Mouse (Mus musculus) hindbrain, embryonic 16.5 days (tissue): Measurements from ENCODE around the gene Mob3a. TPM values are rescaled to one million over a fixed set of nuclear protein-coding genes. Genes with fewer than 3 reads are reported as not detected.

Experiments
- ATAC-seq: fragments of 200-750 bp; cut with Nextera tagmentation; 2 replicates; pipeline ENCODE4 v1.8.0; 2017; ENCODE audit warnings: moderate TSS enrichment, moderate library complexity
- H3K27ac ChIP-seq: fragments of 300-500 bp; sonication (generic); 2 replicates; pipeline ENCODE4 v1.5.1; 2014; ENCODE audit warnings: low read depth, mild to moderate bottlenecking, control low read depth, low read length, moderate library complexity
- H3K27me3 ChIP-seq: fragments of 300-500 bp; sonication (generic); replicated peaks from 2 replicates; pipeline ENCODE4 v1.6.1; 2014; ENCODE audit warnings: low read length; ENCODE audit not compliant: control insufficient read depth, insufficient read depth
- H3K36me3 ChIP-seq: fragments of 300-500 bp; sonication (generic); 2 replicates; pipeline ENCODE4 v1.6.1; 2014; ENCODE audit warnings: mild to moderate bottlenecking, low read length, moderate library complexity, mixed read lengths; ENCODE audit not compliant: control insufficient read depth, insufficient read depth
- H3K4me1 ChIP-seq: fragments of 300-500 bp; sonication (generic); 2 replicates; pipeline ENCODE4 v1.6.1; 2014; ENCODE audit warnings: low read depth, low read length; ENCODE audit not compliant: control insufficient read depth, insufficient read depth
- H3K4me2 ChIP-seq: fragments of 300-500 bp; sonication (generic); 2 replicates; pipeline ENCODE4 v1.6.1; 2014; ENCODE audit warnings: mild to moderate bottlenecking, low read length, control low read depth, moderate library complexity
- H3K4me3 ChIP-seq: fragments of 300-500 bp; sonication (generic); 2 replicates; pipeline ENCODE4 v1.5.1; 2014; ENCODE audit warnings: mild to moderate bottlenecking, low read length, control low read depth, moderate library complexity
- H3K9ac ChIP-seq: fragments of 300-500 bp; sonication (generic); 2 replicates; pipeline ENCODE4 v1.6.1; 2014; ENCODE audit warnings: low read depth, mild to moderate bottlenecking, control low read depth, low read length, moderate library complexity
- H3K9me3 ChIP-seq: fragments of 300-500 bp; sonication (generic); 2 replicates; pipeline ENCODE4 v1.6.1; 2014; ENCODE audit warnings: mild to moderate bottlenecking, low read length, moderate library complexity; ENCODE audit not compliant: control insufficient read depth
- WGBS: fragments of 180-500 bp; shearing (Covaris S2); extraction: QIAGEN DNeasy Blood & Tissue Kit; methylation state at CpG from one replicate; pipeline ENCODE4 v1.1.7; 2014; 5-methylcytosine and 5-hydroxymethylcytosine counted together
- polyA plus RNA-seq: library from polyadenylated mRNA; unstranded; fragments of >200 nt; fragmentation: Nextera tagmentation; extraction: Ambion mirVana; gene quantifications from 2 replicates; pipeline ENCODE4 v1.2.1, GENCODE M21; 2015

Gene Mob3a
- polyA plus RNA-seq, 1 experiment from 2014 or later, result 56.9 TPM

DNA sequence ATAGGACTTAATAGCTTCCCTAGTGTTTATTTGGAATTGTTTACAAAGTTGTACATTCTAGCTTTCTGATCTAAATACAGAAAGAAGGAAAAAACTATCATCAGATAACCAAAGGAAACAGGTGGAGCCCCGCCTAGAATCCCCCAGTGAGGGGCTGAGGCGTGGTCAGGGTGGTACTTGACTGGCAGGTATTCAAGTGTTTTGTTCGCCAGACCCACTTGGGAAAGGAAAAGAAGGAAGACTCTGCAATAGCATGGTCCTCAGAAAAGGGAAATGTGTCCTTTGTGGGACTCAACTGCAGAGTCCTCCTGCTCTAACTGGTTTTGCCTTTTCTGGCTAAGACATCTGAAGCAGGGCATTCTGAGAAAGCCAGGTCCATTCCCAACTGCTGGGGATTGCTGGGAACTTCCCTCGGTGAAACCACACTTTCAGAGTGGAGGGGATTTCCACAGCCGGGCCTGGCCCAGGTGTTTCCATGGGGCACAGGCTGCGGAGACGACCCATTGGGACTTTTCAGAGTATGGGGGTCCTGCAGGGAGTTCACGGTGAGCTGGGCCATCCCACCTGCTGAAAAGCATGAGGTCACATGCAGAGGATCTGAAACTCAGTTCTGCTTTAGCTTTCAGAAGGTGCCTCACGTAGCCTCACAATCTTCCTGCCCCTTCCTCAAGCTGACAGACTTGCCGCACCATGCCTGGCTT, 5.8 kb downstream of the Mob3a start:
- H3K4me3 ChIP-seq, result no peak overlapping the region
- no peaks in the 10 kb centered on the region for H3K36me3 ChIP-seq
- no peaks in the 10 kb centered on the region for H3K9me3 ChIP-seq
- H3K27ac ChIP-seq, result 0 out of 2 replicates have a peak overlapping the region, but pooled peaks have one; percentile 3
- no peak overlapping the region for H3K4me2 ChIP-seq
- 79% methylated on average over 10 of the region's 10 CpGs for WGBS
- H3K4me1 ChIP-seq, result peaks cover 25% of the 10 kb centered on the region
- ATAC-seq, result no peak
- H3K9ac ChIP-seq, result no peak overlapping the region
- no peaks in the 10 kb centered on the region for H3K27me3 ChIP-seq

DNA sequence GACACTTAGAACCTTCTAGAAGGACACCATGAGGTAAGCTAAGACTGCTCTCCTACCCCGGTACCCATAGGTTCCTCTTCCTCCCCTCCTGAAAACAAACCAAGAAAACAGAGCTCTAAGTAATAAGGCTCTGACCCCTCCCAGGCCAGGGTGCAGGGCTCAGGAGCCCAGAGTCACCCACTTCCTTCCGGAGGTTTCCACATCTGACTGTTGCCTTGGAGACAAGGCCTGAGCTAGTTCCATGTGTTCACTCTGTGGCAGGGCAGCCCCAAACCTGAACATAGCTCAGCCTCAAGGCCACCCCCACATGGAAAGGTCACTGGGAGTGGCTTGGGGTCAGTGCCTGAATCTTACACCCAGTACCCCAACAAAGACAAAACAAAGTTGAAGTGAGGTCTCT, 6.6 kb downstream of the Mob3a start:
- no peak for ATAC-seq
- Histone ChIP-seq H3K27ac (no peak overlapping the region), H3K9me3 (no peaks in the 10 kb centered on the region), H3K36me3 (peaks cover 2% of the 10 kb centered on the region), H3K4me2 (no peak overlapping the region), H3K4me3 (no peak overlapping the region), H3K4me1 (peaks cover 18% of the 10 kb centered on the region), H3K9ac (no peak overlapping the region), H3K27me3 (no peaks in the 10 kb centered on the region)
- 83% methylated on average over 2 of the region's 2 CpGs for WGBS

DNA sequence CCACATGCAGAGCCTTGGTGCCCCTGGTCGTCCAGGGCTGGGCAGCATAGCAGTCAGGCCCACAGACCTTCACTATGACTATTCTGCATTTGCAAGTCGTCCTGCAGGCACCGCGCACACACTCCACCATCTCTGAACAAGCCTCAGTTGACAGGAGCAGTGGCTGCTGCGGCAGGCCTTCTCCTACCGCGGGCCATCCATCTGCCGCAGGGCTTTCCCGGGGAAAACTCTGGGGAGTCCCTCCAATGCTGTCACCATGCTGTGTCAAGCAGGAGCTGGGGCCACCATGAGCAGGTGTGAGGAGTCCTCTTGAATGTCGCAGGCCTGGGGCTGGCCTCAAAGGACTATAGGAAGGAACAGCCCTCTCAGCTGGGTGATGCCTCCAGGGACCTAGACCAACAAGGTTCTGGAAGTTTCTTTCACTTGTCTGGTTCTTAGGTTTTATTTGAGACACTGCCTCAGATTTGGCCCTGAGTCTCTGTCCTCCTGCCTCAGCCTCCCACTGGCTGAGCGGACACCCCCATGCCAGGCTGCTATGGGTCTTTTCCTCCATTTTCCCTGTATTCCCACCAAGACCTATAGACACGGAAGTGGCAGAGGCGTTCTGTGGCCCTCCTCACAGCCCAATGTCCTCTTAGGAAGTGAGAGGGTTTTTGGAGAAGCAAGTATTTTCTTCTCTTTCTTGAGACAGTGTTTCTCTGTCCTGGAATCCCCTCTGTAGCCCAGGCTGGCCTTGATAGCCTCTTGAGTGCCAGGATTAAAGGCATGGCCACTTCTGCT, 7.4 kb downstream of the Mob3a start:
- WGBS, result 85% methylated on average over 13 of the region's 13 CpGs

DNA sequence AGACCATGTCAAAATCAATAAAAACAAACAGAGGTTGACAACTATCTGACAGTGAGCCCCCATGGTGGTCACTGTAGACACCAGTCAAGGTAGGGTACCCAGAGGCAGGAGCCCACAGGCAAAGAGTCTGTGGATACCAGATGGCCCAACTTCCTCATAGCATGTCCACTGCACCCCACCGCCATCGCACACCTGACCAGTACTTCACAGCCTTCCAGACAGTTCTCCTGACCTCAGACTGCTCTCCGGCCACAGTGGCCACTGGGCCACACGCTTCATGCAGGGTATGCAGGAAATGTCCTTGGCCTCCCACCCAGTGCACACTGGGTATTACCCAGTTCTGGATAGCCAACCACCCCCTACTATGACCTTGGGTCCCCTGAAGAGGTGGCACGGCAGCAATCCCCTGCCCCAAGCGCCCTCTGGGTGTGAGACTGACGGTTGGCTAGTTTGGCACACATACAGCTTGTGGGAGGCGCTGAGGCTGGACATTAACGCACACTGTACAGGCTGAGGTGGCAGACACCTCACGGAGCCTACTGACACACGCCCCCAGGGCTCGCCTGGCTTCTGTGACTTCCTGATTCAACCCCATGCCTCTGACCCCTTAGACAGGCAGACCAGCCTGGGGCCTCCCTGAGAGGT, 8.3 kb downstream of the Mob3a start:
- WGBS, result 90% methylated on average over 12 of the region's 12 CpGs
- H3K4me3 ChIP-seq, result no peak overlapping the region
- H3K27me3 ChIP-seq, result no peaks in the 10 kb centered on the region
- no peaks in the 10 kb centered on the region for H3K9me3 ChIP-seq
- ATAC-seq, result no peak
- no peak overlapping the region for H3K4me2 ChIP-seq
- H3K4me1 ChIP-seq, result peaks cover 8% of the 10 kb centered on the region
- H3K36me3 ChIP-seq, result peaks cover 16% of the 10 kb centered on the region
- no peak overlapping the region for H3K27ac ChIP-seq
- H3K9ac ChIP-seq, result no peak overlapping the region; the same call in 1 of the 2 replicates

More for the DNA sequence above, 7.4 kb downstream of the Mob3a start:
- Histone ChIP-seq H3K9ac (peak overlapping the region; percentile 22; the same call in 1 of the 2 replicates), H3K9me3 (no peaks in the 10 kb centered on the region), H3K27me3 (no peaks in the 10 kb centered on the region), H3K4me2 (no peak overlapping the region), H3K4me3 (no peak overlapping the region), H3K27ac (no peak overlapping the region), H3K36me3 (peaks cover 11% of the 10 kb centered on the region), H3K4me1 (peaks cover 13% of the 10 kb centered on the region)
- no peak for ATAC-seq

DNA sequence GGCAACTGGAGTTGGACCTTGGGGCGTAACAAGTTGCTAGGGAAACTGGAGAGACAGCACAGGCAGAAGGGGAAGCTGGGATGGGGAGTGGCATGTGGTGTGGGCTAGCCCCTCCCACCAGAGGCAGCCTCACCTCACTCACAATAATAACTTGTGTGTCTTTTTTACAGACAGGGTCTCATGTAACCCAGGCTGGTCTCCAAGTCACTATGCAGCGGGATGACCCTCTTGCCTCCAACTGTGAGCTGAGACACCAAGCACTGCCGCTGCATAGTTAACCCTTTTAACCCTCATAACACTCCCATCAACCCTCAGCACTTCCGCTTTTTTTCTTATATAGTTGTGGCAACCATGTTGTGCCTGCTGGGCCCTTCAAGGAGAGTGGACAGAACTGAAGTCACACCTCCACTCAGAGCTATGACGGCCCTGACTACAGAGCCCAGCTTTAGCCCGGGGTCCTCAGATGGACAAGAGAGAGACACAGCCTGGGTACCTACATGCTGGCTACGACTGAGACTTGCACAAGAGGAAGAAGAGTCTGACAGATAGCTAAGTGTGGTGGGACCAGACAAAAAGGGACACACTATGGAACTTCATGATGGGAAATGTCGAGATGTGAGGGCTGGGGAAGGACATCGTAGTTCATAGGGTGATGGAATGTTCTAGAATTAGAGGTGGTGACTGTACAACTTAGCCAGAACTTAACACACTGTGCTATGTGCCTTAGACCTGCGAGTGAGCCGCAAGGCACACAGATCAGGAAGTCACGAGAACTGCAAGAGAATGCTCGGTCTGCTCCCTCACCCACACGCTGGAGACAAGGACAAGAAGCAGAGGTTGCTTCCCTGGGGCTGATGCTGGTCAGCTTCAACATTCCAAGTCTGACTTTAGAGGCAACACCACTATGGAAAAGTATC, 9.3 kb downstream of the Mob3a start:
- H3K9ac ChIP-seq, result no peak overlapping the region
- WGBS, result 82% methylated on average over 14 of the region's 14 CpGs
- peaks cover 19% of the 10 kb centered on the region for H3K36me3 ChIP-seq

DNA sequence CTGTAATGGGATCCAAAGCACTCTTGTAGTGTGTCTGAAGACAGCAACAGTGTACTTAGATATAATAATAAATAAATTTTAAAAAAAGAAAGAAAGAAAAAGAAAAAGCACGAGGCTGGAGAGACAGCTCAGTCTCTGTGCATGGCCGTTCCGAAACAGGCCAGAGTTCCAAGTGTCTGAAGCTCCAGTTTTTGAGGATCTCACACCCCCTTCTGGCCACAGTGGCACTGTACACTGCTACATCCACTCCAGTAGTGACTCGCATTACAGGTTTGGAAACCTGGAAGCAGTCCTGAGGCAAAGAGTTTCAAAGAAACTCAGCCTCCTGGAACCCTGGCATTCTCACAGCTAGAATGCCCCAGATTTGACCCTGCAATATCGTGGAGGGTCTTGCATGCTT, 13.9 kb downstream of the Mob3a start:
- H3K27ac ChIP-seq, result no peak overlapping the region
- H3K27me3 ChIP-seq, result no peaks in the 10 kb centered on the region
- ATAC-seq, result peak; percentile 74; the same call in 1 of the 2 replicates
- no peaks in the 10 kb centered on the region for H3K4me1 ChIP-seq
- no peak overlapping the region for H3K4me3 ChIP-seq
- peaks cover 41% of the 10 kb centered on the region for H3K36me3 ChIP-seq
- 44% methylated on average over 5 of the region's 5 CpGs for WGBS
- no peak overlapping the region for H3K9ac ChIP-seq
- H3K4me2 ChIP-seq, result no peak overlapping the region
- no peaks in the 10 kb centered on the region for H3K9me3 ChIP-seq

More for the DNA sequence above, 9.3 kb downstream of the Mob3a start:
- H3K27ac ChIP-seq, result no peak overlapping the region
- no peak overlapping the region for H3K4me2 ChIP-seq
- no peak overlapping the region for H3K4me3 ChIP-seq
- peaks cover 3% of the 10 kb centered on the region; the same call in 1 of the 2 replicates for H3K4me1 ChIP-seq
- no peaks in the 10 kb centered on the region for H3K27me3 ChIP-seq
- no peak for ATAC-seq
- no peaks in the 10 kb centered on the region for H3K9me3 ChIP-seq

DNA sequence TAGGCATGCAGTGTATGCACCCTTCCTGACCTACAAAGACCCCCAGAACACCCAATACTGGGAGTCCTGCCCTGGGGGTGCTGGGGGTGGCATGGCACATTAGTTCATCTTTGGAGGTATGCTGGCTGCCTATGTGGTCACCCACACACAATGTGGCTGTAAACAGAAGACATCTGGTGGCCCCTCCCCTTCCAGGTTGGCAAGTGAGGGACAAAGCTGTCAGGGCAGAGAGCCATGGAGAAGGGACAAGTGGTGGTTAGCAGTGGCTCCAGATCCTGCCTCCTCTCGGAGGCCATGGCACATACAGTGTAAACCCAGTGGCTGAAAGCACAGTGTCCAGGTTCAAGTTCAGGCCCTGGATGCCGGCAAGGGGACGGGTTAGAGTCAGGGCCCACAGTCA, 15.2 kb downstream of the Mob3a start:
- ATAC-seq, result no peak
- Histone ChIP-seq H3K9me3 (no peaks in the 10 kb centered on the region), H3K36me3 (peaks cover 41% of the 10 kb centered on the region)

DNA sequence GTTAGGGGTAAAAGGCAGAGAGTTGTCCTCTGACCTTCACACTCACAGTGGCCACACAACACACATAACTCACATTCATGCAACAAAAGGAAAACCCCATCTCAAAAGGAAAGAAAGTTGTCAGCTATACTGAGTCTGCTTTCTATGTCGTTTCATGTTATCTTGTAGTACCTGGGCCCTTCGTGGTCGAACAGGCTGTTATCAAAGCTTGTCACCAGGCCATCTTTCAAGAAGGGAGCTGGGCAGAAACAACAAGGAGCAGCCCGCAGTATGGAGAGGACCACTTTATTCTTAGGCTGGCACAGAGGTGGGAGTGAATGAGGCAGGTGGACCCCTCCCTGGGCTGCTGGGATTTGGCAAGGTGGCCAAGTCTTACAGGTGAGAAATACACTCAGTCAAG, 16.8 kb downstream of the Mob3a start:
- ATAC-seq, result no peak
- WGBS, result 82% methylated on average over 4 of the region's 4 CpGs
- H3K9me3 ChIP-seq, result no peaks in the 10 kb centered on the region
- H3K27me3 ChIP-seq, result no peaks in the 10 kb centered on the region
- no peak overlapping the region for H3K4me3 ChIP-seq
- H3K4me2 ChIP-seq, result no peak overlapping the region
- no peak overlapping the region for H3K27ac ChIP-seq
- no peak overlapping the region for H3K9ac ChIP-seq
- H3K4me1 ChIP-seq, result no peaks in the 10 kb centered on the region
- peaks cover 36% of the 10 kb centered on the region for H3K36me3 ChIP-seq

More for the DNA sequence above, 15.2 kb downstream of the Mob3a start:
- WGBS, result 97% methylated on average over 3 of the region's 3 CpGs
- H3K4me3 ChIP-seq, result no peak overlapping the region
- no peaks in the 10 kb centered on the region for H3K27me3 ChIP-seq
- H3K9ac ChIP-seq, result no peak overlapping the region
- no peak overlapping the region for H3K4me2 ChIP-seq
- H3K27ac ChIP-seq, result no peak overlapping the region
- no peaks in the 10 kb centered on the region for H3K4me1 ChIP-seq
